Mouse (Mus musculus) macrophage (primary cell): ENCODE results near the gene Spon1. TPM values are rescaled to one million over a fixed set of nuclear protein-coding genes. Genes with fewer than 3 reads are reported as not detected.

Experiments
- H3K27ac ChIP-seq: fragments of 350-480 bp; formaldehyde crosslinking; 2 replicates; pipeline ENCODE4 v1.9.0; 2021
- H3K36me3 ChIP-seq: fragments of 350-480 bp; formaldehyde crosslinking; 2 replicates; pipeline ENCODE4 v1.9.0; 2021; ENCODE audit errors: inconsistent target
- H3K4me3 ChIP-seq: fragments of 350-480 bp; formaldehyde crosslinking; 2 replicates; pipeline ENCODE4 v1.9.0; 2021; ENCODE audit errors: inconsistent target
- H3K79me2 ChIP-seq: fragments of 350-480 bp; formaldehyde crosslinking; 2 replicates; pipeline ENCODE4 v1.9.0; 2021; ENCODE audit errors: inconsistent target
- WGBS: methylation state at CpG from one replicate; pipeline ENCODE4 v1.1.7; 2026; ENCODE audit warnings: inconsistent platforms; ENCODE audit not compliant: missing documents; 5-methylcytosine and 5-hydroxymethylcytosine counted together
- polyA plus RNA-seq: library from polyadenylated mRNA; stranded (reverse); fragments of 250-400 nt; gene quantifications from 3 replicates; pipeline ENCODE4 v1.2.4, GENCODE M21; 2018; ENCODE audit warnings: inconsistent platforms

The Spon1 gene
- polyA plus RNA-seq, 1 experiment from 2014 or later: not detected

DNA sequence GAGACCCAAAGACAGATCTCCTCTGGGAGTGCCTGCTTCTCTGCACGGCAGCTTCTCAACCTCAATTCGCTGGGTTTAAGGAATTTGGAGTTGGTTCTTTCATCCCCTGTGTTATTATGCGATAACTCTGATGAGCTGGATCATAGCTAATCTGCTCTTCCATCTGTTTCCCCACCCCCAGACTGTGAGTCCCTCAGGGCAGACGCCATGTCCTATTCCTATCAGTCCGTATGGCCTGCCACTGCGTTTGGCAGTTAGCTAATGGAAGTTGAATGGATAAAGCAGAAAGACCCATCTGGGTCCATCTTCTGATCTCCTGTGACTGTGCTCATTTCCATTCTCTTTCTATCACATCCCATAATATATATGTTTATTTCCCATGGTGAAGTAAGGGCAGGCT lies 158.8 kb downstream of the Spon1 start:
- Histone ChIP-seq H3K79me2 (no peaks in the 10 kb centered on the region), H3K27ac (no peak overlapping the region), H3K36me3 (no peaks in the 10 kb centered on the region), H3K4me3 (no peak overlapping the region)
- 93% methylated on average over 6 of the region's 6 CpGs for WGBS

- WGBS: 88% methylated on average over 5 of the region's 7 CpGs
- H3K36me3 ChIP-seq: no peaks in the 10 kb centered on the region
- H3K79me2 ChIP-seq: no peaks in the 10 kb centered on the region
- H3K4me3 ChIP-seq: no peak overlapping the region
- H3K27ac ChIP-seq: no peak overlapping the region
These were observed 185.1 kb downstream of the Spon1 start for GRCm38 (mm10) chr7:113950888-113951287.

DNA sequence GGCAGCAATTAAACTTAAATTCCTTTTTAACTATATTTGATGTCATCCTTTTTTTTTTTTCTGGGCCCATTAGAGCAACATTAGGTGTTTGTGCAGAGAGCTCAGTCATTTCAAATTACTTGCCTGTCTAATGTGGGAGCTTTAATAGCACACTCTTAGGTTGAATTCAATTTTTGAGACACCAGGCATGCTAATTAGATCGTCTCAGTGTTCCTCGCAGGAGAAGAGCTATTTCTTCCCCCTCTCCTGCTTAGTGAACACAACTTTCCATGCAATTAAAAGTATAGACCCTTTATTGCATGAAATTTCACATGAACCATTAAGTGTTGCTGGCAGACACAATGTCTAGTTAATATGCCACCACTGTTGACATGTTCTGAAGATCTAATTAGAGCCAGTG lies 189.6 kb downstream of the Spon1 start:
- H3K4me3 ChIP-seq: no peak overlapping the region

DNA sequence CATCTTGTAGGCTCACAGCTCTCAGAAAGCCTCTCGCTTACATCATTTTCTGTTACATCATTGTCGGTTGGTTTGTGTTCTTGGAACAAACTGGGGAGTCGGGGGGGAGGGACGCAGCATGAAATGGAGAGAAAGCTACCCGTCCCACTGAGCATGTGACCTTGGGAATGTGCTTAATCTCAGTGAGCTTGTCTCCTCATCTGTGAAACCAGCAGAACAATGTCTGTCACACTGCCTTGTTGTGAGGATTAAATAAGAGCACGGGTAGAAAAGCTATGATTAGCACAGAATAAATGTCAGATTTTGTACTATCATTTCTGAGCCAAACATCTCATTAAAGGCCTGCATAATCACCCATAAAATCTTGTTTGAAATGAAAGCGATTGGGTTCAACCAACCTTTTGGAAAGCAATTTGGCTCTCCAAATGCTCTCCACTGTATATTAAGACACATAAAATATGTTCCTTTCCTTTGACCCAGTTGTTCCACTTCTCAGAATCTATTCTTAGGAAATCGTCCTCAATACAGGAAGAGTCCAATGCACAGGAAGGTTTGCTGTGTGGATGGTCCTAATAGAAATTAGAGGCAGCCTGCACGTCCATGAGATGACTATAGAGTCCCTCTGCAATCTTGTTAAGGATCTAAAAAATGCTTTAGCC lies 195.2 kb downstream of the Spon1 start:
- WGBS: 75% methylated on average over 9 of the region's 9 CpGs
- H3K79me2 ChIP-seq: no peaks in the 10 kb centered on the region
- no peak overlapping the region for H3K27ac ChIP-seq
- no peak overlapping the region for H3K4me3 ChIP-seq
- no peaks in the 10 kb centered on the region for H3K36me3 ChIP-seq

More for the DNA sequence above, 189.6 kb downstream of the Spon1 start:
- no peaks in the 10 kb centered on the region for H3K36me3 ChIP-seq
- no peaks in the 10 kb centered on the region for H3K79me2 ChIP-seq
- H3K27ac ChIP-seq: no peak overlapping the region
- WGBS: 95% methylated on average over 2 of the region's 2 CpGs

DNA sequence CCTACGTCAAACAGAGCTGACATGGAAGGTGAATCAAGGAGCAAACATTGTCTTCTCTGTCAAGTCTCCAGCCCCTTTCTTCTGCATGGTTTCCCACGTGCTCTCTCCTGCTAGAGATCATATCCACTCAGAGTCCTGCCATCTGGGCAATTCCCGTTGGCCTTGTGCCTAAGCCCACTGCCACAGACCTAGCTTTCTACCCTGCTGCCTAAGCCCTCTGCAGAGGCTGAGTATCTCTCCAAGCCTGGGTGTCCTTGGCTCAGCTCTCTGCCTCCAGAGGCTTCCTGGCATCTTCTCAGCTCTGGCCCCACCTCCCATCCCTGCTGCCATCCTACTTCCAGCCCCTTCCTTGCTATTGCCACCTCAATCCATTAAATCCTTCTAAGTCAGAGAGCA lies 195.7 kb downstream of the Spon1 start:
- no peak overlapping the region for H3K4me3 ChIP-seq
- H3K27ac ChIP-seq: no peak overlapping the region
- WGBS: 72% methylated on average over 3 of the region's 3 CpGs
- no peaks in the 10 kb centered on the region for H3K79me2 ChIP-seq
- no peaks in the 10 kb centered on the region for H3K36me3 ChIP-seq

DNA sequence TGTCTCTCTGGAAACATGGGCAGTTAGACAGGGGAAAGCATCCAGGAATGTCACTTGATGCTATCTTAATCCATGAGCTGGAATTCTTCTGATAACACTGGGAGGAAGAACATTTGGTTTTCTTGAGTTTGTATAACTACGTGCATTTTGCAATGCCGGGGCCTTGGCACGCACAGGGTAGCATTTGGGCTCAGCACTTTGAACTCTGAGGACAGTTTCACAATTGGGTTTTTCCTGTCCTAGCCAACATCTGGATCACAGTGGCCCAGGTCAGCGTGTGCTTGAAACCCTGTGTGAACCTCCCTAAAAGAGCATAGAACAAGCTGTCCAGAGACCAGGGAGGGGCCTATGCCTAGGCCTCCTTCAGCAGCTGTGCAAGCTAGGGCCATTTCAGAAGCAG lies 196.3 kb downstream of the Spon1 start:
- Histone ChIP-seq H3K79me2 (no peaks in the 10 kb centered on the region), H3K27ac (no peak overlapping the region), H3K36me3 (no peaks in the 10 kb centered on the region), H3K4me3 (no peak overlapping the region)
- 81% methylated on average over 4 of the region's 4 CpGs for WGBS

GRCm38 (mm10) chr7:113963766-113964165 lies 198.0 kb downstream of the Spon1 start:
- no peak overlapping the region for H3K4me3 ChIP-seq
- no peaks in the 10 kb centered on the region for H3K36me3 ChIP-seq
- no peak overlapping the region for H3K27ac ChIP-seq
- no peaks in the 10 kb centered on the region for H3K79me2 ChIP-seq
- 88% methylated on average over 4 of the region's 4 CpGs for WGBS

GRCm38 (mm10) chr7:113965625-113966024 lies 199.8 kb downstream of the Spon1 start:
- H3K36me3 ChIP-seq: no peaks in the 10 kb centered on the region
- H3K4me3 ChIP-seq: no peak overlapping the region
- no peaks in the 10 kb centered on the region for H3K79me2 ChIP-seq
- 86% methylated on average over 8 of the region's 8 CpGs for WGBS
- H3K27ac ChIP-seq: no peak overlapping the region

DNA sequence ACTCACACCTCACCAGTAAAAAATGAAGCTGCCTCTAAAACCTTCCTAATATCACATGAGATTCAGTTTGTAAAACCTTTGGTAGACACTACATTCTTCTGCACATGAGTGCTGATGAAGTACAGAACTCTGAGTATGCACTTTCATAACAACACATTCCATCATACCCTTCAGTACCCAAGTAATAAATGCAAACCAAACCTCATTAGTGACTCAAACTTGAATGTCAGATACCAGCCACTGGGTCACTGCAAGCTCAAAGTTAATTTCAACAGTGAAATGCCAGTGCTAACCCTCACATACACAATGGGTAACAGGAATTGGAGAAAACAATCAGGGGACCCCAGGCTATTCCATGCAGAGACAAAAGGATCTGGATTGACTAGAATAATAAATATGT lies 203.4 kb downstream of the Spon1 start:
- H3K4me3 ChIP-seq: no peak overlapping the region
- no peak overlapping the region for H3K27ac ChIP-seq
- H3K79me2 ChIP-seq: no peaks in the 10 kb centered on the region
- H3K36me3 ChIP-seq: no peaks in the 10 kb centered on the region

DNA sequence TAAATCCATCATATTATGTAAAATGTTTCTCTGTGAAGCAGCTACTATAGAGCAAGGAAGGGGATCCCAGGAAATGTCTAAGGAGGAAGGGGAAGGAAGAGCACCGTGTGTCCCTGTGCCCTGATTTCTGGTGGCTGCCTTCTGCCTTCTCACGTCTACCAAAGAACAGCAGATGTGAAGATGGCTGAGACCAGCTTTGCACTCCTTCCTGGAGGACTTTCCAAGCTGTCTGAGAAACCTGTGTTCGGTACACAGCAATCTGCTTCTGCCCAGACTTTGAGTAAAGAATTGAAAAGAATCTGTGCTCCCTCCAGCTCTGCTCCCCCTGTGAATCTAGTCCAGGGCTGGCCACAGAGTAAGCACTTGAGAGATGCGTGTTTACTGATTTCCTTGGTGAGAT lies 206.7 kb downstream of the Spon1 start:
- WGBS: 89% methylated on average over 4 of the region's 4 CpGs
- H3K79me2 ChIP-seq: no peaks in the 10 kb centered on the region
- H3K27ac ChIP-seq: no peak overlapping the region
- H3K4me3 ChIP-seq: no peak overlapping the region
- no peaks in the 10 kb centered on the region for H3K36me3 ChIP-seq

DNA sequence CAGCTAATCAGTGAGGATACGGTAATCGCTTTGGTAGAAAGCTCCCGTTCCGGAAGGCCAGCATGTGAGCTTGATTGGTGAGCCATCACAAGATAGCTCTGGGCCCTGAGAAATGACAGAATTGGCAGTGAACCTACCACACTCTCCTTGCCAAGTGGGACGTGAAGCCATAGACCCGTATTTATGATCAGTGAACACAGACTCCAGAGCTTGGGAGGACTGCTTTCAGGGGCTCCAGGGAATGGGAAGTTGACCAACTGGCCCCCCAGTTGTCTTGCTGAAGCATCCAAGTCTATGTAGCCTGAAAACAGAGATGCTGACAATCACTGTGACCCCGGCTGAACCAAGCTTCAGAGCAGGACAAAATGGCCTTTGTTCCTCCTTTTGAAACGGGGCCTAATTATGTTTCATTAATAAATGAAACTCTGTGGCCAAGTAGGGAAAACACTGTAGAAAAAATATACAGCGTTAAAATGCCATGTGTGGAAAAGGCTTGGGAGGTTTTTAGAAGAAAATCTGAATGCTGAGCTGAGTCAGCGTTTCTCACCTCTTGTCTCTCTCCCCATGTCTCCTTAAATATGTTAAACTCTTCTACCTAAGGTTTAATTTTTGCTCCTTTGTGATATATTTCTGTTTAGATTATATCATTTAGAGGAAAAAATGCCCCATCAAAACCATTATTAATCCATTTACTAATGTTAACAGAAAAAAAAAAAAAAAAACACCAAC lies 220.8 kb downstream of the Spon1 start:
- 95% methylated on average over 10 of the region's 10 CpGs for WGBS
- Histone ChIP-seq H3K36me3 (no peaks in the 10 kb centered on the region), H3K27ac (no peak overlapping the region), H3K4me3 (no peak overlapping the region), H3K79me2 (no peaks in the 10 kb centered on the region)

DNA sequence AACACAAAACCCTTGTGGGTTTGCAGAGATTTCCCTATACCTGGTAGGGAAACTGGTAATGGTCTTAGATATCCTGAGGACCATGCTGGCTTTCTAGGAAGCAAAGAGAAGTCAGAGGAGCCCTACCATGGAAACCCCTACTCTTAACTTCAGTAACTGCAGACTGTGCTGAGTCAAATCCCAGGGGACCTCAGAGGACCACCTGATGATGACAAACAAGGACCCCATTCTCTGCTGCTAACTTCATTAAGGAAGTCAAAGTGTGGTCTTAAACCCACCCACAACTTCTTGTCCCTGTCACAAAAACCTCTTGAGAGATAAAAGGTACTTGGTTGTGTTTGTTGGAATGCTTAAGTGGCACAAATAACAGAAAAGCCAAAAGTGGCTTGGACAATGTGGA lies 222.4 kb downstream of the Spon1 start:
- Histone ChIP-seq H3K79me2 (no peaks in the 10 kb centered on the region), H3K4me3 (no peak overlapping the region), H3K36me3 (no peaks in the 10 kb centered on the region), H3K27ac (no peak overlapping the region)

DNA sequence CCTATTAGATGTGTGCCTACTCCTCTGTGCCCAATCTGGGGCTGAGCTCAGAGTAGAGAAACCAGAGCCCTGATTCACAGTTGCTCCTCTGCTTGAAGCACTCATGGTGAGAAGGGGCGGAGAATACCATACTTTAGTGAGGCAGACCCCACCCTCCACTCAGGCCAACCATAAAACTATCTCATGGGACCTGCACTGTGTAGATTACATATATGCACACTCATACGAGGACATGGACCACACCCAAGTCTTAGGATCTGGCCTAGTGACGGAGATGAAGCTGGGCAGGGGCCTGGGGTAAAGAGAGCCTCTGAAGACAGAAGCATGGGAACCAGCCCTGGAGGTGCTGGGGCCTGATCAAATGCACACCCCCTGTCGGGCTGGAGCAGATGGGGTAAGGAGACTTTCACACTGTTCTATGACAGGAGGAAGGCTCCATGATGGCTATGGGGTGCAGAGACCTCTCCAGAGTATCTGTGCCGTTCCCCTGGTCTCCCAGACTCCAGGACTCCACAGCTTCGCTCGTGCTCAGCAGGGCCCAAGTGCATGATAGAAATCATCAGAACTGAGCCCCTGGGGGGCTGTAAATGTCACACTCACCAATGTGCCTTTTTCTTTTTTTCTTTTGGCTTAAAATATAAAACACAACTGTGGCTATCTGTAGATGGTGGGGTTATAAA lies 232.0 kb downstream of the Spon1 start:
- no peak overlapping the region for H3K4me3 ChIP-seq
- no peak overlapping the region for H3K27ac ChIP-seq
- no peaks in the 10 kb centered on the region for H3K79me2 ChIP-seq
- H3K36me3 ChIP-seq: no peaks in the 10 kb centered on the region
- WGBS: 90% methylated on average over 7 of the region's 7 CpGs

- Histone ChIP-seq H3K36me3 (no peaks in the 10 kb centered on the region), H3K79me2 (no peaks in the 10 kb centered on the region), H3K27ac (no peak overlapping the region), H3K4me3 (no peak overlapping the region)
- 89% methylated on average over 5 of the region's 5 CpGs for WGBS
These were observed 238.4 kb downstream of the Spon1 start for GRCm38 (mm10) chr7:114004171-114004570.

GRCm38 (mm10) chr7:114005499-114005898 lies 239.7 kb downstream of the Spon1 start:
- Histone ChIP-seq H3K27ac (no peak overlapping the region), H3K4me3 (no peak overlapping the region), H3K36me3 (no peaks in the 10 kb centered on the region), H3K79me2 (no peaks in the 10 kb centered on the region)
- WGBS: 47% methylated on average over 5 of the region's 5 CpGs
